Mouse (Mus musculus): ENCODE data around the gene Uvssa.

Uvssa gene

GRCm38 (mm10) chr5:33458132-33458622, 79.8 kb downstream of the Uvssa start:
- DNase-seq: no peak

- no peak for DNase-seq
Observed at GRCm38 (mm10) chr5:33459111-33459510, 80.8 kb downstream of the Uvssa start.

- no peak for DNase-seq
Observed at GRCm38 (mm10) chr5:33464390-33464789, 86.0 kb downstream of the Uvssa start.

GRCm38 (mm10) chr5:33465464-33465863, 87.1 kb downstream of the Uvssa start:
- DNase-seq: no peak

All from liver (tissue).